Mouse (Mus musculus) lung, postnatal 0 days (tissue): ENCODE measurements around the gene B630019K06Rik.

Experiments
- CTCF ChIP-seq: IDR thresholded peaks from 2 replicates; pipeline ENCODE4 v1.5.1; 2016; ENCODE audit warnings: antibody characterized with exemption, mild to moderate bottlenecking
- EP300 ChIP-seq: IDR thresholded peaks from 2 replicates; pipeline ENCODE4 v1.6.1; 2016; ENCODE audit warnings: antibody characterized with exemption, mild to moderate bottlenecking, control low read depth

DNA sequence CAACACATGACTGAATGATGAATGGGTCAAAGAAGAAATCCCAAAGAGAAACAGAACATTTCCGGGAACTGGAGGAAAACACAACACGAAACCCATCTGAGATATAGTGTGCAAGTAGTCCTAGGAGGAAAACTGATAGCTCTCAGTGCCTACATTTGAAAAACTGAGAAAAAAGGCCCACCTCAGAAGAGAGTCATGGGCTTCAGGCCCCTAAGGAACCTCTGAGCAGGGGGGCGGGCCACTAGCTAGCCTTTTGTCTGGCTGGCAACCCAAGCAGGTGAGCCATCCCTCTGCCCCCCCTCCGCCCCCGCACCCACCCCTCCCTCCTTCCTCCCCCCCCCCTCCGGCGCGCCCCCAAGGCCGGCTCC, 223 bp upstream of the B630019K06Rik start:
- TF ChIP-seq CTCF (no peak), EP300 (no peak)
